Mouse (Mus musculus): ENCODE measurements around the gene Psat1. TPM values are rescaled to one million over a fixed set of nuclear protein-coding genes. Genes with fewer than 3 reads are reported as not detected.

Psat1 gene
- polyA plus RNA-seq, 1 experiment from 2014 or later: 76.2 TPM

Other genes starting within 250 kb of the Psat1 start
- gene Cep78, start 37.7 kb upstream of the Psat1 start, polyA plus RNA-seq (2015; fragmentation: Nextera tagmentation; extraction: Ambion mirVana): 40.6 and 42.3 TPM in 2 replicates
- 83.3 and 88.9 TPM in 2 replicates for gene Gnaq, start 185.5 kb upstream of the Psat1 start, polyA plus RNA-seq (2015; fragmentation: Nextera tagmentation; extraction: Ambion mirVana)